Mouse (Mus musculus) MEL (cell line): Measurements from ENCODE around the gene Isg20l2.
A peak's percentile ranks its signal among the peaks of the same experiment; 100 is the strongest.

ENCODE experiments used
- BHLHE40 ChIP-seq: IDR thresholded peaks from 2 replicates; pipeline ENCODE4 v1.6.1; 2012; ENCODE audit warnings: low read depth, mild to moderate bottlenecking, inconsistent platforms, low read length, improper control_type of control experiment, borderline replicate concordance
- CHD2 ChIP-seq: IDR thresholded peaks from 2 replicates; pipeline ENCODE4 v1.6.1; 2011; ENCODE audit warnings: low read length, improper control_type of control experiment
- POLR2A ChIP-seq, 2 experiments: IDR thresholded peaks; 2 replicates each; pipeline ENCODE4 v1.6.1; 2011 to 2012; ENCODE audit warnings: low read length in 2 of 2, mild to moderate bottlenecking in 2 of 2, control low read depth in 1 of 2, improper control_type of control experiment in 1 of 2, low read depth in 1 of 2, moderate library complexity in 1 of 2; ENCODE audit not compliant: control insufficient read depth in 1 of 2, insufficient read depth in 1 of 2, poor library complexity in 1 of 2
- TCF12 ChIP-seq: IDR thresholded peaks from 2 replicates; pipeline ENCODE4 v1.6.1; 2014; ENCODE audit warnings: low read depth, mild to moderate bottlenecking, inconsistent platforms, low read length, improper control_type of control experiment, moderate library complexity
- ZMIZ1 ChIP-seq: IDR thresholded peaks from 2 replicates; pipeline ENCODE4 v1.6.1; 2012; ENCODE audit warnings: low read depth, mild to moderate bottlenecking, inconsistent platforms, low read length, improper control_type of control experiment, moderate library complexity

- no peak for TF ChIP-seq TCF12
- no peak for TF ChIP-seq BHLHE40
- no peak for TF ChIP-seq CHD2
- 0 out of 2 replicates have a peak, but pooled peaks have one; percentile 5 for TF ChIP-seq ZMIZ1
- TF ChIP-seq POLR2A (IDR thresholded peaks at IDR 0.05; ENCODE audit: control insufficient read depth in 1 of 2, insufficient read depth in 1 of 2, low read depth in 1 of 2, low read length in 2 of 2, poor library complexity in 1 of 2) = no peak
Measured at GRCm38 (mm10) chr3:87906601-87906980, 23.5 kb upstream of the Isg20l2 start.
